Comparison of ENCODE assay signal across 9 mouse cellular contexts in genomic region chr13:34650371-34650770, GRCm38 (mm10). TPM values are rescaled to one million over a fixed set of nuclear protein-coding genes. Genes with fewer than 3 reads are reported as not detected.
DNase-seq lines count a peak whose midpoint lies in the region; ATAC-seq lines count a peak whose summit lies in the region.
"Had no signal": no experiment of that assay in that cellular context is flagged by ENCODE, and none has a peak within 500 bp of the region (broad histone marks: within the 10 kb centered on the region; RNA-seq: fewer than 3 reads in every experiment).

No protein-coding gene starts in this region.

- no peak overlapping the region for H3K9ac ChIP-seq in kidney, embryonic 14.5 days (ENCODE audit: low read depth, low read length)
- no peak overlapping the region for H3K9ac ChIP-seq in embryonic facial prominence, embryonic 15.5 days
- H3K9ac ChIP-seq in intestine, embryonic 16.5 days (ENCODE audit: low read depth, low read length): peak overlapping the region; percentile 81
- H3K9ac ChIP-seq in midbrain, embryonic 15.5 days: no peak overlapping the region
- H3K9ac ChIP-seq: neural tube, embryonic 12.5 days had no signal

- 50% methylated on average over 6 of the region's 6 CpGs for WGBS in kidney, embryonic 14.5 days
- 50% methylated on average over 6 of the region's 6 CpGs for whole genome bisulfite sequencing in embryonic facial prominence, embryonic 15.5 days
- WGBS in intestine, embryonic 16.5 days: 62% methylated on average over 6 of the region's 6 CpGs
- 57% methylated on average over 6 of the region's 6 CpGs for WGBS in midbrain, embryonic 15.5 days

- no peak for ATAC-seq in kidney, embryonic 14.5 days (ENCODE audit: low FRiP score, low TSS enrichment)
- no peak for ATAC-seq in embryonic facial prominence, embryonic 15.5 days (ENCODE audit: insufficient number of reproducible peaks, low FRiP score, low TSS enrichment, low read depth)
- ATAC-seq in intestine, embryonic 16.5 days: no peak
- ATAC-seq in midbrain, embryonic 15.5 days (replicated peaks): no peak

- H3K36me3 ChIP-seq in kidney, embryonic 14.5 days (ENCODE audit: control insufficient read depth, insufficient read depth, low read length): no peaks in the 10 kb centered on the region
- H3K36me3 ChIP-seq in embryonic facial prominence, embryonic 15.5 days: no peaks in the 10 kb centered on the region
- H3K36me3 ChIP-seq in intestine, embryonic 16.5 days (ENCODE audit: control insufficient read depth, insufficient read depth, low read length): no peaks in the 10 kb centered on the region
- no peaks in the 10 kb centered on the region for H3K36me3 ChIP-seq in midbrain, embryonic 15.5 days (replicated peaks)
- H3K36me3 ChIP-seq: neural tube, embryonic 12.5 days had no signal

- no peaks in the 10 kb centered on the region for H3K9me3 ChIP-seq in kidney, embryonic 14.5 days (ENCODE audit: control insufficient read depth, low read length)
- H3K9me3 ChIP-seq in embryonic facial prominence, embryonic 15.5 days (replicated peaks): no peaks in the 10 kb centered on the region
- no peaks in the 10 kb centered on the region for H3K9me3 ChIP-seq in intestine, embryonic 16.5 days (ENCODE audit: control insufficient read depth, low read length)
- H3K9me3 ChIP-seq in midbrain, embryonic 15.5 days: no peaks in the 10 kb centered on the region
- H3K9me3 ChIP-seq: neural tube, embryonic 12.5 days had no signal

- no peak overlapping the region for H3K27ac ChIP-seq in kidney, embryonic 14.5 days (ENCODE audit: low read depth, low read length)
- no peak overlapping the region for H3K27ac ChIP-seq in embryonic facial prominence, embryonic 15.5 days (replicated peaks)
- no peak overlapping the region for H3K27ac ChIP-seq in intestine, embryonic 16.5 days (ENCODE audit: low read length)
- no peak overlapping the region for H3K27ac ChIP-seq in midbrain, embryonic 15.5 days
- H3K27ac ChIP-seq: neural tube, embryonic 12.5 days had no signal

- H3K27me3 ChIP-seq in kidney, embryonic 14.5 days (ENCODE audit: control insufficient read depth, insufficient read depth, low read length): peaks cover 25% of the 10 kb centered on the region
- H3K27me3 ChIP-seq in embryonic facial prominence, embryonic 15.5 days: no peaks in the 10 kb centered on the region
- 0 out of 2 replicates have a peak, but pooled peaks cover 2% of the 10 kb centered on the region for H3K27me3 ChIP-seq in intestine, embryonic 16.5 days (replicated peaks; ENCODE audit: control insufficient read depth, insufficient read depth, low read length)
- peaks cover 49% of the 10 kb centered on the region for H3K27me3 ChIP-seq in midbrain, embryonic 15.5 days (replicated peaks)

- peak overlapping the region; percentile 92 for H3K4me2 ChIP-seq in kidney, embryonic 14.5 days (replicated peaks; ENCODE audit: low read depth, low read length)
- peak overlapping the region; percentile 89 for H3K4me2 ChIP-seq in embryonic facial prominence, embryonic 15.5 days (replicated peaks)
- H3K4me2 ChIP-seq in intestine, embryonic 16.5 days (ENCODE audit: low read depth, low read length): peak overlapping the region; percentile 93
- H3K4me2 ChIP-seq in midbrain, embryonic 15.5 days: peak overlapping the region; percentile 95

- no peak for DNase-seq in kidney, postnatal 36 days
- no peak for DNase-seq in T-cell, adult 2 months (ENCODE audit: low spot score)
- DNase-seq in gastrocnemius, postnatal 4 days (ENCODE audit: low spot score in 2 of 2): no peak
- DNase-seq in c-Kit-positive CD71-positive TER-119-positive erythroid progenitor cells, embryonic 14.5 days (ENCODE audit: low spot score): no peak

- peak overlapping the region; percentile 64; the same call in 1 of the 2 replicates for H3K4me3 ChIP-seq in kidney, embryonic 14.5 days (ENCODE audit: low read length)
- peak overlapping the region; percentile 73 for H3K4me3 ChIP-seq in embryonic facial prominence, embryonic 15.5 days (replicated peaks)
- peak overlapping the region; percentile 62 for H3K4me3 ChIP-seq in intestine, embryonic 16.5 days (ENCODE audit: low read length)
- H3K4me3 ChIP-seq in midbrain, embryonic 15.5 days: peak overlapping the region; percentile 57; the same call in 1 of the 2 replicates
- H3K4me3 ChIP-seq: neural tube, embryonic 12.5 days had no signal

- 0 out of 2 replicates have a peak, but pooled peaks cover 6% of the 10 kb centered on the region for H3K4me1 ChIP-seq in kidney, embryonic 14.5 days (ENCODE audit: control insufficient read depth, insufficient read depth, low read length)
- H3K4me1 ChIP-seq in embryonic facial prominence, embryonic 15.5 days: peaks cover 68% of the 10 kb centered on the region
- peaks cover 18% of the 10 kb centered on the region for H3K4me1 ChIP-seq in intestine, embryonic 16.5 days (ENCODE audit: control insufficient read depth, insufficient read depth, low read length)
- peaks cover 24% of the 10 kb centered on the region for H3K4me1 ChIP-seq in midbrain, embryonic 15.5 days

RNA-seq across cellular contexts. Expression of gene Pxdc1, which starts 2.9 kb away (rescaled TPM):
- polyA plus RNA-seq in kidney, embryonic 14.5 days (2014; fragmentation: Nextera tagmentation; extraction: Ambion mirVana): 7.8 and 9.4 TPM in 2 replicates
- 29.2 and 34.7 TPM in 2 replicates for polyA plus RNA-seq in embryonic facial prominence, embryonic 15.5 days (2015; fragmentation: Nextera tagmentation; extraction: Ambion mirVana)
- 22.6 and 25.6 TPM in 2 replicates for polyA plus RNA-seq in intestine, embryonic 16.5 days (2015; fragmentation: Nextera tagmentation; extraction: Ambion mirVana)
- polyA plus RNA-seq in midbrain, embryonic 15.5 days (2015; fragmentation: Nextera tagmentation; extraction: Ambion mirVana): 8.4 and 9.8 TPM in 2 replicates
- total RNA-seq in gastrocnemius, postnatal 4 days (2021): 10 to 100 TPM; 15.5 to 23.5 TPM
